11 mouse cellular contexts compared by ENCODE assay signal in the genomic region with DNA sequence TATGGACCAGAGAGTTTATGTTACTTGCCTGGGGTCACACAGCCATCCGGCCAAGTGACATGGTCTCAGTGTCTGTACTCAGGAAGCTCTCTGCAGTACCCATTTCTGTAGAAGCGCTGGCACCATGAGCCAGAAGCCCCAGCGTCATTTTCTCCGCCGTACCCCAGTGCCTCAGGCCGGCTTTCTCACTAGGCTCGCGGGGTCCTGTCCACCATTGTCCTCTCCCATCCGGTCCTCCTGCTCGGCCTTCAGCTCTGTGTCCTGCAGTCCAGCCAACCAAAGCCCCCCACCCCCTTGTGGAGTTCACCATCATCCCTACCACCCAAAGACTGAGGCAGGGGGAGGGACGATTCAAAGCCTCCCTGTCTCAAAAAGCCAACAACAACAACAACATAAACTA. TPM values are rescaled to one million over a fixed set of nuclear protein-coding genes. Genes with fewer than 3 reads are reported as not detected.
A peak's percentile ranks its signal among the peaks of the same experiment; 100 is the strongest.
DNase-seq lines count a peak whose midpoint lies in the region; ATAC-seq and TF ChIP-seq lines count a peak whose summit lies in the region.
"Had no signal": no experiment of that assay in that cellular context is flagged by ENCODE, and none has a peak within 500 bp of the region (broad histone marks: within the 10 kb centered on the region; RNA-seq: fewer than 3 reads in every experiment).

No protein-coding gene starts in this region.

- no peak for ATAC-seq in heart, embryonic 11.5 days (replicated peaks; ENCODE audit: insufficient number of reproducible peaks, low FRiP score, low TSS enrichment)
- no peak for ATAC-seq in embryonic facial prominence, embryonic 14.5 days (ENCODE audit: low read depth)
- no peak for ATAC-seq in limb, embryonic 13.5 days (ENCODE audit: low FRiP score, low read depth)
- no peak for ATAC-seq in megakaryocyte progenitor cell, adult 5-6 weeks (replicated peaks; ENCODE audit: poor library complexity)

- H3K9me3 ChIP-seq in heart, embryonic 11.5 days (replicated peaks; ENCODE audit: control insufficient read depth, low read length) = no peaks in the 10 kb centered on the region
- H3K9me3 ChIP-seq in ES-Bruce4 (replicated peaks; ENCODE audit: control insufficient read depth, insufficient read depth, low read length, poor library complexity, severe bottlenecking) = no peaks in the 10 kb centered on the region
- H3K9me3 ChIP-seq in embryonic facial prominence, embryonic 14.5 days (ENCODE audit: control insufficient read depth, low read length) = no peaks in the 10 kb centered on the region
- no peaks in the 10 kb centered on the region for H3K9me3 ChIP-seq in limb, embryonic 13.5 days

- H3K4me2 ChIP-seq in heart, embryonic 11.5 days = peak overlapping the region; percentile 84
- H3K4me2 ChIP-seq in embryonic facial prominence, embryonic 14.5 days (ENCODE audit: low read depth, low read length) = peak overlapping the region; percentile 87
- peak overlapping the region; percentile 91 for H3K4me2 ChIP-seq in limb, embryonic 13.5 days (replicated peaks)

- H3K36me3 ChIP-seq in heart, embryonic 11.5 days (ENCODE audit: control insufficient read depth, insufficient read depth, low read length) = no peaks in the 10 kb centered on the region
- H3K36me3 ChIP-seq in ES-Bruce4 (ENCODE audit: control insufficient read depth, insufficient read depth, low read length, poor library complexity, severe bottlenecking) = no peaks in the 10 kb centered on the region
- H3K36me3 ChIP-seq in embryonic facial prominence, embryonic 14.5 days (ENCODE audit: control insufficient read depth, insufficient read depth, low read length) = no peaks in the 10 kb centered on the region
- H3K36me3 ChIP-seq in limb, embryonic 13.5 days = no peaks in the 10 kb centered on the region

- H3K27me3 ChIP-seq in heart, embryonic 11.5 days (ENCODE audit: control insufficient read depth, insufficient read depth, low read length) = peaks cover 29% of the 10 kb centered on the region
- H3K27me3 ChIP-seq in ES-Bruce4 (ENCODE audit: control insufficient read depth, insufficient read depth, low read length, poor library complexity, severe bottlenecking) = peaks cover 3% of the 10 kb centered on the region; the same call in 1 of the 2 replicates
- peaks cover 24% of the 10 kb centered on the region for H3K27me3 ChIP-seq in embryonic facial prominence, embryonic 14.5 days (replicated peaks; ENCODE audit: control insufficient read depth, insufficient read depth, low read length)
- peaks cover 30% of the 10 kb centered on the region for H3K27me3 ChIP-seq in limb, embryonic 13.5 days
- H3K27me3 ChIP-seq: CH12.LX had no signal

- DNase-seq in heart, adult 8-10 months (ENCODE audit: low spot score) = no peak
- no peak for DNase-seq in embryonic facial prominence, embryonic 14.5 days (ENCODE audit: low spot score)
- DNase-seq in ovary, postnatal 10 days (ENCODE audit: low spot score) = no peak
- DNase-seq in spleen, adult 18-20 months = no peak

- no peak overlapping the region for H3K4me3 ChIP-seq in heart, embryonic 11.5 days (ENCODE audit: low read depth, low read length)
- no peak overlapping the region for H3K4me3 ChIP-seq in ES-Bruce4 (ENCODE audit: low read depth, low read length)
- no peak overlapping the region for H3K4me3 ChIP-seq in embryonic facial prominence, embryonic 14.5 days (ENCODE audit: low read depth, low read length)
- H3K4me3 ChIP-seq in limb, embryonic 13.5 days = peak overlapping the region; percentile 50; the same call in 1 of the 2 replicates

- peaks cover 24% of the 10 kb centered on the region for H3K4me1 ChIP-seq in heart, embryonic 11.5 days (ENCODE audit: control insufficient read depth, insufficient read depth, low read length)
- H3K4me1 ChIP-seq in ES-Bruce4 (ENCODE audit: control insufficient read depth, insufficient read depth, low read length) = no peaks in the 10 kb centered on the region
- H3K4me1 ChIP-seq in embryonic facial prominence, embryonic 14.5 days (ENCODE audit: control insufficient read depth, insufficient read depth, low read length) = peaks cover 29% of the 10 kb centered on the region
- peaks cover 47% of the 10 kb centered on the region for H3K4me1 ChIP-seq in limb, embryonic 13.5 days

- H3K27ac ChIP-seq in heart, embryonic 11.5 days (ENCODE audit: low read depth, low read length) = no peak overlapping the region
- no peak overlapping the region for H3K27ac ChIP-seq in ES-Bruce4 (ENCODE audit: insufficient read depth, low read length)
- H3K27ac ChIP-seq in embryonic facial prominence, embryonic 14.5 days (replicated peaks; ENCODE audit: low read depth, low read length) = no peak overlapping the region
- H3K27ac ChIP-seq in limb, embryonic 13.5 days = no peak overlapping the region
- H3K27ac ChIP-seq: liver, embryonic 14.5 days had no signal

- no peak for TF ChIP-seq EP300 in ES-Bruce4 (IDR thresholded peaks at IDR 0.05; ENCODE audit: insufficient read depth, low read depth, low read length)

- WGBS in heart, embryonic 11.5 days (ENCODE audit: insufficient replicate concordance) = 80% methylated on average over 11 of the region's 11 CpGs
- WGBS in embryonic facial prominence, embryonic 14.5 days = 85% methylated on average over 11 of the region's 11 CpGs
- WGBS in limb, embryonic 13.5 days = 85% methylated on average over 11 of the region's 11 CpGs

- no peak for TF ChIP-seq POLR2A in ES-Bruce4 (IDR thresholded peaks at IDR 0.05; ENCODE audit: insufficient read depth, low read length)

- no peak overlapping the region for H3K9ac ChIP-seq in heart, embryonic 11.5 days (ENCODE audit: low read depth, low read length)
- peak overlapping the region; percentile 42; the same call in 1 of the 2 replicates for H3K9ac ChIP-seq in ES-Bruce4 (ENCODE audit: low read depth, poor library complexity, severe bottlenecking)
- H3K9ac ChIP-seq in embryonic facial prominence, embryonic 14.5 days (ENCODE audit: low read depth, low read length) = 0 out of 2 replicates have a peak overlapping the region, but pooled peaks have one; percentile 30
- H3K9ac ChIP-seq in limb, embryonic 13.5 days = no peak overlapping the region
- H3K9ac ChIP-seq: liver, embryonic 14.5 days had no signal

- TF ChIP-seq CTCF in ES-Bruce4 (IDR thresholded peaks at IDR 0.05; ENCODE audit: low read depth, low read length) = no peak

RNA-seq across cellular contexts. Expression of gene Car11, which starts 2.0 kb away (rescaled TPM):
- polyA plus RNA-seq in heart, embryonic 11.5 days (2014; fragmentation: Nextera tagmentation; extraction: Ambion mirVana) = 3.3 and 5.5 TPM in 2 replicates
- total RNA-seq in heart, adult 8-10 months (2022) = 1 to 10 TPM; 5.5 to 8.7 (median 8.1) TPM
- polyA plus RNA-seq in ES-Bruce4 (2011; ENCODE audit: insufficient read depth, insufficient read length, low read depth, missing spikeins) = 6.0 and 9.7 TPM in 2 replicates
- polyA plus RNA-seq in embryonic facial prominence, embryonic 14.5 days (2014; fragmentation: Nextera tagmentation; extraction: Ambion mirVana) = 7.9 and 8.9 TPM in 2 replicates
- polyA plus RNA-seq in limb, embryonic 13.5 days (2015; fragmentation: Nextera tagmentation; extraction: Ambion mirVana) = 12.2 and 12.5 TPM in 2 replicates
- total RNA-seq in megakaryocyte progenitor cell, adult 5-6 weeks (2015) = not detected in 2 replicates
- not detected in 2 replicates for total RNA-seq in megakaryocyte progenitor cell, adult 5-6 weeks (2017)
- total RNA-seq: CH12.LX; neutrophil, adult 5-6 weeks had no signal

RNA-seq across cellular contexts. Expression of gene Dbp, which starts 3.3 kb away (rescaled TPM):
- polyA plus RNA-seq in heart, embryonic 11.5 days (2014; fragmentation: Nextera tagmentation; extraction: Ambion mirVana) = 3.3 and 3.5 TPM in 2 replicates
- total RNA-seq in heart, adult 8-10 months (2022) = 100 to 1,000 TPM in 3 of 4 experiments, 10 to 100 TPM in 1; 72.2 to 183 (median 152) TPM
- polyA plus RNA-seq in ES-Bruce4 (2011; ENCODE audit: insufficient read depth, insufficient read length, low read depth, missing spikeins) = 6.7 and 6.9 TPM in 2 replicates
- polyA plus RNA-seq in embryonic facial prominence, embryonic 14.5 days (2014; fragmentation: Nextera tagmentation; extraction: Ambion mirVana) = 3.4 and 4.7 TPM in 2 replicates
- 4.5 and 6.2 TPM in 2 replicates for polyA plus RNA-seq in limb, embryonic 13.5 days (2015; fragmentation: Nextera tagmentation; extraction: Ambion mirVana)
- total RNA-seq in megakaryocyte progenitor cell, adult 5-6 weeks (2015) = 3.6 and 5.6 TPM in 2 replicates
- total RNA-seq in megakaryocyte progenitor cell, adult 5-6 weeks (2017) = 6.2 and 7.2 TPM in 2 replicates

RNA-seq across cellular contexts. Expression of gene Sec1, which starts 7.4 kb away (rescaled TPM):
- polyA plus RNA-seq in heart, embryonic 11.5 days (2014; fragmentation: Nextera tagmentation; extraction: Ambion mirVana) = 0.24 and 0.99 TPM in 2 replicates
- total RNA-seq in heart, adult 8-10 months (2022) = under 1 TPM in 3 of 4 experiments, not detected in 1; 0.16 to 0.25 (median 0.23) TPM
- 1.1 and 1.4 TPM in 2 replicates for polyA plus RNA-seq in ES-Bruce4 (2011; ENCODE audit: insufficient read depth, insufficient read length, low read depth, missing spikeins)
- 2.1 and 2.5 TPM in 2 replicates for polyA plus RNA-seq in embryonic facial prominence, embryonic 14.5 days (2014; fragmentation: Nextera tagmentation; extraction: Ambion mirVana)
- 0.45 and 0.55 TPM in 2 replicates for polyA plus RNA-seq in limb, embryonic 13.5 days (2015; fragmentation: Nextera tagmentation; extraction: Ambion mirVana)
- not detected in 2 replicates for total RNA-seq in megakaryocyte progenitor cell, adult 5-6 weeks (2015)
- total RNA-seq in megakaryocyte progenitor cell, adult 5-6 weeks (2017) = not detected in 2 replicates

RNA-seq across cellular contexts. Expression of gene Rpl18, which starts 13.7 kb away (rescaled TPM):
- polyA plus RNA-seq in heart, embryonic 11.5 days (2014; fragmentation: Nextera tagmentation; extraction: Ambion mirVana) = 764 and 836 TPM in 2 replicates
- total RNA-seq in heart, adult 8-10 months (2022) = 100 to 1,000 TPM; 552 to 697 (median 598) TPM
- polyA plus RNA-seq in ES-Bruce4 (2011; ENCODE audit: insufficient read depth, insufficient read length, low read depth, missing spikeins) = 1,593 and 1,677 TPM in 2 replicates
- 1,174 and 1,204 TPM in 2 replicates for polyA plus RNA-seq in embryonic facial prominence, embryonic 14.5 days (2014; fragmentation: Nextera tagmentation; extraction: Ambion mirVana)
- 1,016 and 1,039 TPM in 2 replicates for polyA plus RNA-seq in limb, embryonic 13.5 days (2015; fragmentation: Nextera tagmentation; extraction: Ambion mirVana)
- total RNA-seq in megakaryocyte progenitor cell, adult 5-6 weeks (2015) = 1,825 and 1,988 TPM in 2 replicates
- 1,777 and 2,306 TPM in 2 replicates for total RNA-seq in megakaryocyte progenitor cell, adult 5-6 weeks (2017)

RNA-seq across cellular contexts. Expression of gene Sphk2, which starts 16.2 kb away (rescaled TPM):
- polyA plus RNA-seq in heart, embryonic 11.5 days (2014; fragmentation: Nextera tagmentation; extraction: Ambion mirVana) = 13.2 and 17.3 TPM in 2 replicates
- 10 to 100 TPM; 15.3 to 19.3 (median 18.4) TPM for total RNA-seq in heart, adult 8-10 months (2022)
- polyA plus RNA-seq in ES-Bruce4 (2011; ENCODE audit: insufficient read depth, insufficient read length, low read depth, missing spikeins) = 10.4 and 11.1 TPM in 2 replicates
- polyA plus RNA-seq in embryonic facial prominence, embryonic 14.5 days (2014; fragmentation: Nextera tagmentation; extraction: Ambion mirVana) = 24.0 and 25.6 TPM in 2 replicates
- 33.4 and 36.0 TPM in 2 replicates for polyA plus RNA-seq in limb, embryonic 13.5 days (2015; fragmentation: Nextera tagmentation; extraction: Ambion mirVana)
- total RNA-seq in megakaryocyte progenitor cell, adult 5-6 weeks (2015) = 10.6 and 14.5 TPM in 2 replicates
- total RNA-seq in megakaryocyte progenitor cell, adult 5-6 weeks (2017) = 9.8 and 10.2 TPM in 2 replicates

Comparison
In these comparisons a context has a peak if more than half of its experiments do, and no peak if none do; other contexts are left out.
1. H3K9ac ChIP-seq: peak in ES-Bruce4 (single experiment) and embryonic facial prominence, embryonic 14.5 days (single experiment); none in heart, embryonic 11.5 days (single experiment) and limb, embryonic 13.5 days (single experiment).
2. Peak in every context shown above with its lines, with median percentiles within 50 percentile points of each other: H3K4me2 ChIP-seq.